Mouse (Mus musculus): ENCODE results near the gene Gabbr2. TPM values are rescaled to one million over a fixed set of nuclear protein-coding genes. Genes with fewer than 3 reads are reported as not detected.
A peak's percentile ranks its signal among the peaks of the same experiment; 100 is the strongest.

The Gabbr2 gene
- polyA plus RNA-seq, 1 experiment from 2014 or later, result 0.08 TPM

GRCm38 (mm10) chr4:46736910-46737511 is 254.7 kb downstream of the Gabbr2 start:
- Histone ChIP-seq H3K4me3 (replicated peaks) (no peak overlapping the region), H3K27ac (no peak overlapping the region), H3K27me3 (peaks cover 8% of the 10 kb centered on the region; the same call in 1 of the 2 replicates), H3K36me3 (no peaks in the 10 kb centered on the region), H3K4me2 (no peak overlapping the region), H3K4me1 (replicated peaks) (no peaks in the 10 kb centered on the region), H3K9ac (replicated peaks) (no peak overlapping the region), H3K9me3 (no peaks in the 10 kb centered on the region)
- no peak for ATAC-seq (ENCODE audit: insufficient number of reproducible peaks, insufficient read depth, low FRiP score, low TSS enrichment, low read depth)
- 43% methylated on average over 9 of the region's 9 CpGs for WGBS

- Histone ChIP-seq H3K9ac (replicated peaks) (no peak overlapping the region), H3K4me3 (replicated peaks) (no peak overlapping the region), H3K27me3 (peaks cover 4% of the 10 kb centered on the region), H3K4me1 (replicated peaks) (no peaks in the 10 kb centered on the region; the same call in 1 of the 2 replicates), H3K36me3 (no peaks in the 10 kb centered on the region), H3K27ac (no peak overlapping the region), H3K4me2 (no peak overlapping the region), H3K9me3 (no peaks in the 10 kb centered on the region)
- no peak for ATAC-seq (ENCODE audit: insufficient number of reproducible peaks, insufficient read depth, low FRiP score, low TSS enrichment, low read depth)
- 57% methylated on average over 5 of the region's 5 CpGs for WGBS
These were observed 256.8 kb downstream of the Gabbr2 start for GRCm38 (mm10) chr4:46734906-46735305.

DNA sequence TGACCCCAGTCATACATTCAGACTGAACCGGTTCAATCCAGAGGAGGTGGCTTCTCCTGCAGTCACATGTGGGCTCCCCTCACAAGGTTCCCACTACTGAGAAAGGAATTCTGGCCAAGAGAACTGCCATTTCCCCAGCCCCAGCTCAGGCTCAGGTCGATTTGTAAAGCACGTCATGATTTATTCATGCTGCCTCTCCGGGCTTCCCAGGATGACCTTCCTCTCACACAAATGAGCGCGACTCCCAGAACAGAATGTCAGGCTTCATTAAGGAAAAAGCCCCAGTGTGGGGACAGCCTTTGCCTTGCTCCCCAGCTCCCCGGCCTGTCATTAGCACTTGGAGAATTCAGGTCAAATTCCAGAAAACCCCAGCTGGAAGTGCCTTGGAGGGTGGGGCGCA is 260.1 kb downstream of the Gabbr2 start:
- H3K27ac ChIP-seq, result no peak overlapping the region
- ATAC-seq (ENCODE audit: insufficient number of reproducible peaks, insufficient read depth, low FRiP score, low TSS enrichment, low read depth), result no peak

GRCm38 (mm10) chr4:46729306-46730042 is 262.2 kb downstream of the Gabbr2 start:
- Histone ChIP-seq H3K4me3 (replicated peaks) (no peak overlapping the region), H3K36me3 (no peaks in the 10 kb centered on the region), H3K9ac (replicated peaks) (no peak overlapping the region; the same call in 1 of the 2 replicates), H3K4me1 (replicated peaks) (peaks cover 19% of the 10 kb centered on the region), H3K27ac (no peak overlapping the region), H3K4me2 (no peak overlapping the region), H3K27me3 (peaks cover 5% of the 10 kb centered on the region; the same call in 1 of the 2 replicates), H3K9me3 (no peaks in the 10 kb centered on the region)
- ATAC-seq (ENCODE audit: insufficient number of reproducible peaks, insufficient read depth, low FRiP score, low TSS enrichment, low read depth), result no peak
- WGBS, result 58% methylated on average over 9 of the region's 9 CpGs

More for the DNA sequence above, 260.1 kb downstream of the Gabbr2 start:
- H3K36me3 ChIP-seq, result no peaks in the 10 kb centered on the region
- 13% methylated on average over 8 of the region's 8 CpGs for WGBS
- H3K27me3 ChIP-seq, result peaks cover 5% of the 10 kb centered on the region; the same call in 1 of the 2 replicates
- no peaks in the 10 kb centered on the region for H3K9me3 ChIP-seq
- no peak overlapping the region for H3K9ac ChIP-seq (replicated peaks)
- no peak overlapping the region for H3K4me3 ChIP-seq (replicated peaks)
- H3K4me2 ChIP-seq, result no peak overlapping the region
- H3K4me1 ChIP-seq (replicated peaks), result peaks cover 12% of the 10 kb centered on the region

DNA sequence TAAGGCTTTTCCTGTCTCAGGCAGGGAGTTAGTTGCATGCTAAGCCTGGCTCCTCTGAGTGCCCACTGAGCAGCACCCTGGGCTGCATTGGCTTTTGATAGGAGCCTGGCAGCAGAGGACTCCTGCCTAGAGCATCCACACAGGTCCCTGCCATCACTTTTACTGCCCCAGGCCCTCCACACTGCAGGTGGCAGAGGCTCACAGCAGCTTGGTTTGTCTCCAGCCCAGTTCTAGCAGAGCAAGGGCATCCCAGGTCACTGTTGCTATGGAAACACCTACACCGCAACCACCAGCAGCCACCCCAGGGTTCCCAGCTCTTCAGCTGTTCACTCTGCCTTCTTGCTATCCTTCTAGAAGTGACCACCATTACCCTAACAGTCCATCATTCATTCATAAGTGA is 263.4 kb downstream of the Gabbr2 start:
- H3K4me3 ChIP-seq (replicated peaks), result no peak overlapping the region
- H3K4me1 ChIP-seq (replicated peaks), result peaks cover 19% of the 10 kb centered on the region
- no peaks in the 10 kb centered on the region for H3K36me3 ChIP-seq
- H3K9ac ChIP-seq (replicated peaks), result no peak overlapping the region
- H3K4me2 ChIP-seq, result no peak overlapping the region
- 23% methylated on average over 1 of the region's 1 CpGs for WGBS
- H3K9me3 ChIP-seq, result no peaks in the 10 kb centered on the region
- no peak for ATAC-seq (ENCODE audit: insufficient number of reproducible peaks, insufficient read depth, low FRiP score, low TSS enrichment, low read depth)
- H3K27me3 ChIP-seq, result peaks cover 5% of the 10 kb centered on the region; the same call in 1 of the 2 replicates
- no peak overlapping the region for H3K27ac ChIP-seq

- H3K27ac ChIP-seq, result no peak overlapping the region
- H3K4me2 ChIP-seq, result no peak overlapping the region
- H3K9ac ChIP-seq (replicated peaks), result 0 out of 2 replicates have a peak overlapping the region, but pooled peaks have one; percentile 19
- peaks cover 5% of the 10 kb centered on the region; the same call in 1 of the 2 replicates for H3K27me3 ChIP-seq
- H3K9me3 ChIP-seq, result no peaks in the 10 kb centered on the region
- H3K4me1 ChIP-seq (replicated peaks), result peaks cover 23% of the 10 kb centered on the region
- 78% methylated on average over 11 of the region's 11 CpGs for WGBS
- no peak for ATAC-seq (ENCODE audit: insufficient number of reproducible peaks, insufficient read depth, low FRiP score, low TSS enrichment, low read depth)
- no peak overlapping the region for H3K4me3 ChIP-seq (replicated peaks)
- no peaks in the 10 kb centered on the region for H3K36me3 ChIP-seq
These were observed 264.5 kb downstream of the Gabbr2 start for GRCm38 (mm10) chr4:46727153-46727552.

DNA sequence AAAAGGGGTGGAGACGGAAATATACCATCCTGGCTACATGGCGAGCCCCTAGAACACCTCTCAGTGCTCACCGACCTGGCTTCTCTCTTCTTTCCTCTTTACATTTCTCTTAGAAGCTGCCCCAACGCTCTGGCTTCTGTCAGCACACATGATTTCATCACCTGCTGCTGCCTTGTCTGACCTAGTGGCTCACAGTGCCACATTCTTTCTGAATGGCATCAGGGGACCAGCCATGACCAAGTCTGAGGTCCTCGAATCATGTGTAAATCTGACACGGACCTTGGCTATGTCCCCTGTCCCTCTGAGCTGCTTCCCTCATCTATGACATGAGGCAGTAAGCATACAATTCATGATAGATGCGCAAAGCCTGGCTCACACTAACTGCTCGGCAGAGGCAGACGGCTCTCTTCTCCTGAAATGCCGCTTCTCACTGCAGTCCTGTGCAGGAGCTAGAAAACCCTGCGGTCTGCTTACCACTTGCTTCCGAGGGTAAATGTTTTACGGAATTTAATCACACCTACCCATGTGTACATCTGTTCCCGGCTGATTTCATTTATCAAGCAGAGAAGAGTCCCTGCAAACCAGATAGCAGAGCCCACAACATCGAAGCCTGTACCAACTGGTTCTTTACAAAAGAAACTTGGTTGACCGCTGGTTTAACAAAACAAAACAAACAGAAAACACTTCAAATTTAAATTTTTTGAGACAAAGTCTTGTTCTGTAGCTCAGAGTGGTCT is 270.7 kb downstream of the Gabbr2 start:
- H3K36me3 ChIP-seq, result no peaks in the 10 kb centered on the region
- peaks cover 13% of the 10 kb centered on the region; the same call in 1 of the 2 replicates for H3K27me3 ChIP-seq
- H3K9me3 ChIP-seq, result no peaks in the 10 kb centered on the region
- WGBS, result 77% methylated on average over 16 of the region's 16 CpGs
- H3K4me3 ChIP-seq (replicated peaks), result no peak overlapping the region
- H3K4me1 ChIP-seq (replicated peaks), result peaks cover 29% of the 10 kb centered on the region
- H3K4me2 ChIP-seq, result no peak overlapping the region
- no peak overlapping the region for H3K9ac ChIP-seq (replicated peaks)
- H3K27ac ChIP-seq, result no peak overlapping the region
- ATAC-seq (ENCODE audit: insufficient number of reproducible peaks, insufficient read depth, low FRiP score, low TSS enrichment, low read depth), result no peak

- no peak overlapping the region for H3K4me3 ChIP-seq (replicated peaks)
- no peak overlapping the region for H3K4me2 ChIP-seq
- peaks cover 29% of the 10 kb centered on the region for H3K4me1 ChIP-seq (replicated peaks)
- WGBS, result 67% methylated on average over 1 of the region's 1 CpGs
- H3K27me3 ChIP-seq, result peaks cover 13% of the 10 kb centered on the region; the same call in 1 of the 2 replicates
- no peak for ATAC-seq (ENCODE audit: insufficient number of reproducible peaks, insufficient read depth, low FRiP score, low TSS enrichment, low read depth)
- no peaks in the 10 kb centered on the region for H3K36me3 ChIP-seq
- no peak overlapping the region for H3K27ac ChIP-seq
- no peak overlapping the region for H3K9ac ChIP-seq (replicated peaks)
- no peaks in the 10 kb centered on the region for H3K9me3 ChIP-seq
These were observed 271.6 kb downstream of the Gabbr2 start for GRCm38 (mm10) chr4:46720070-46720469.

GRCm38 (mm10) chr4:46718624-46719023 is 273.0 kb downstream of the Gabbr2 start:
- Histone ChIP-seq H3K27me3 (peaks cover 13% of the 10 kb centered on the region; the same call in 1 of the 2 replicates), H3K4me3 (replicated peaks) (no peak overlapping the region), H3K36me3 (no peaks in the 10 kb centered on the region), H3K9ac (replicated peaks) (no peak overlapping the region), H3K4me2 (no peak overlapping the region), H3K27ac (no peak overlapping the region), H3K9me3 (no peaks in the 10 kb centered on the region), H3K4me1 (replicated peaks) (peaks cover 29% of the 10 kb centered on the region)
- ATAC-seq (ENCODE audit: insufficient number of reproducible peaks, insufficient read depth, low FRiP score, low TSS enrichment, low read depth), result no peak
- WGBS, result 24% methylated on average over 7 of the region's 7 CpGs

GRCm38 (mm10) chr4:46717156-46717555 is 274.5 kb downstream of the Gabbr2 start:
- H3K4me1 ChIP-seq (replicated peaks), result peaks cover 25% of the 10 kb centered on the region
- ATAC-seq (ENCODE audit: insufficient number of reproducible peaks, insufficient read depth, low FRiP score, low TSS enrichment, low read depth), result no peak
- H3K9me3 ChIP-seq, result no peaks in the 10 kb centered on the region
- WGBS, result 37% methylated on average over 5 of the region's 5 CpGs
- H3K9ac ChIP-seq (replicated peaks), result no peak overlapping the region
- peaks cover 13% of the 10 kb centered on the region; the same call in 1 of the 2 replicates for H3K27me3 ChIP-seq
- no peak overlapping the region for H3K4me2 ChIP-seq
- H3K4me3 ChIP-seq (replicated peaks), result no peak overlapping the region
- H3K27ac ChIP-seq, result no peak overlapping the region
- H3K36me3 ChIP-seq, result no peaks in the 10 kb centered on the region

DNA sequence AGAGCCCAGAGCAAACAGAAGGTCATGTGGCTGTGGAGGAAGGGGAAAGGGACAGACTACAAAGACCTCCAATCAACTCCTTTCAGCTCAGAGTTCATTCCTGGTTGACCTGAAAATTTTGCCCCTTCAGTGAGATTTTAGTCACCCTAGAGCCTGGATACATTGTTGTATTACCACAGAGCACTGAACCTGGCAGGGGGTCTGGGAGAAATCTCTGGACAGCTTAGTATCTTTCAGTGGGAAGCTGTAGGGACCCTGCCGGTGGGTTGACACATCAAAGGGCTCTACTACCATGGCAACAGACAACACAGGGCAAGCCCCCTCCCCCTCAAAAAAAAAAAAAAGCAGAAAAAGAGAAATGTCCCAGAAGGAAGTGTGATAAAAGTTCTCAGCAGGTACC is 275.3 kb downstream of the Gabbr2 start:
- Histone ChIP-seq H3K4me3 (replicated peaks) (no peak overlapping the region), H3K27ac (no peak overlapping the region), H3K4me2 (no peak overlapping the region), H3K9me3 (no peaks in the 10 kb centered on the region), H3K36me3 (no peaks in the 10 kb centered on the region), H3K9ac (replicated peaks) (no peak overlapping the region), H3K27me3 (peaks cover 13% of the 10 kb centered on the region; the same call in 1 of the 2 replicates), H3K4me1 (replicated peaks) (peaks cover 17% of the 10 kb centered on the region)
- 0% methylated on average over 1 of the region's 1 CpGs for WGBS
- ATAC-seq (ENCODE audit: insufficient number of reproducible peaks, insufficient read depth, low FRiP score, low TSS enrichment, low read depth), result no peak

Measured in limb, embryonic 12.5 days (tissue).